Mouse (Mus musculus): ENCODE measurements at regions not wholly inside any gene's neighbourhood (a gene's known extent, or its start where the extent isn't known, plus 50 kb on each side); places are given as distances from the start of the nearest gene placed in this dataset.

- DNase-seq, result no peak
Observed at GRCm38 (mm10) chr9:69705942-69706341, 54.8 kb downstream of the Foxb1 start.

DNA sequence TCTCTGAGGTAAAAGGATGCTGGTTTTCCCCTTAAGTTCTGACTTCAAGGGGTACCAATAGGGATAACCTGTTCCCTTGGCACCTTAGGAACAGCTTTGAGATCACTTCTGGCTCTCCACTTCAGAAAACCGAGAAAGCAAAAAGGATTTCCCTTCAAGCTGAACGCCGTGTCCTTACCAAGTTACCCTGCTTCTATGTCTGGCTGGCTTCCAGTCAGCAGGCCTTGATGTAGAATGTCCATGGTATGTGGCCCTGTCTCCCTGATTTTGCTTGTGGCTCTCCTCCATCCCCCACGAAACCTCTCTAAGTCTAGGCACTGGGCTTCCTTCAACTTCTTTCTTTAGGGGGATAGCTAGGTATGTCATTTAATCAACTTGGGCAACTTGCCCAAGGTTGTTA, 55.7 kb downstream of the Foxb1 start:
- no peak for DNase-seq

GRCm38 (mm10) chr9:69703731-69704130, 57.0 kb downstream of the Foxb1 start:
- DNase-seq, result no peak

DNA sequence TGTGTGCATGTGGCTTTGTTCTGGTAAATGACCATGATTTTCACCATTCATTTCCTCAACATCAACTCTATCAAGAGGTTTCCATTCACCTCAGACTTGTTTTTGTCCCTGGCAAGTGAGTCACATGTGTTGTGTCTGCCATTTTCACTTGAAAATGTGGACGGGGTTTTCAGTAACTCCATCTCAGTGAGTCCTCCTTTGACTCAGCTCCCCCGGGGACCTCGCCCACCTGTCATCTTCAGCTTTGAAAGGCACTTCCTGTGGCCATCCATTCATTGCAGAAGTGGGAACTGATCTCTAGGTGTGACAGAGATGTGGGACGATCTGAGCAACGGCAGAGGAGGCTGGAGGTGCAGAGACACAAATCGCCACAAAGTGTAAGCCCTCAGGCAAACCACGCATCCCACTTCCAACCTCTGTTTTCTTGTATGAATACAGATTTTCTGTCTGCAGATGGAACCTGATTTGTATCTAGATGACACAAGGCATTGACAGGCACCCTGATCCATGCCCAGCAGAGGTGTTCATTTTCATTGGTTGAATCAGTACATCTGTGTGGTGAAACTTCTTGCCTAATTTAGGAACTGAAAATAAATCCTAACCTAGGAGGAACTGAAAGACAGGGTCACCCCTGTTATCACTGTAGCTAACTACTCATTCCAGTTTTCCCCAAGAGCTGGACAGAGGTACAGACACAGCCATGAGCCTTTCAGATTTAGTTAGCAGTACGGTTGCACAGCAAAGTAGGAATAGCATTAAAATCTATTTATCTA, 58.4 kb downstream of the Foxb1 start:
- DNase-seq, result no peak

GRCm38 (mm10) chr9:69700696-69701095, 60.0 kb downstream of the Foxb1 start:
- no peak for DNase-seq

GRCm38 (mm10) chr9:69691756-69692155, 69.0 kb downstream of the Foxb1 start:
- DNase-seq, result no peak

DNA sequence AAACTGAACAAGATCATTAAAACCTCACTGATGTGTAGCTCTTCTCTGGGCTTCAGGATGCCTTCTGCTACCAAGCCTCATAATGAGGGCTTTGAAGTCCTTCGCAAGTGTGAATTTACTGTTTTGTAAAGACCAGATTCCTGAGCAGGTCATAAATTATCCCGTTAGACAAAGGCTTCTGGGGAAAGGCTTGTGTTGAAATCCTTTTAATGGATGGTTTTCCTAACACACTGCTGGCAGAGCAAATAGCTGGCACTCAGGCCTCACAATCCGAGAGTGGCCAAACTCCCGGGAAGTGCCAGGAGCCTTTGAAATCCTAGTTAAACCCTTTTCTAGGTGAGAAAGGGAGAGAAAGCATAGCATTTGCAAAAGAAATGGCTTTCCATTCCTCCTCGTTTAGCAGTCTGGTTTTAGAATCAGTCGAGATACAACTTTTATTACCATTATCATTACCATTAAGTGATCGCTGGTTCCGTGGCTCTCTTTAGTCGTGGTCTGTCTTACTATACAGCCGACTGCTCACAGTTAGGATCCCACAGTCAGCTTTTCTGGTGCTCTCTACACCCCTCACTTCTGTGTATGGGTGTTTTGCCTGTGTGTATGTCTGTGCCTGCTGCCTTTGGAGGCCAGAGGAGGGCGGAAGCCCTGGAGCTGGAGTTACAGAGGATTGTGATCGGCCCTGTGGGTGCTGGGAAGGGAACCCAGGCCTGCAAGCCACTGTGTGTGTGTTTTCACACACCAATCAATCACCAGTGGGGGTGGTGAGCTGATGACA, 73.2 kb downstream of the Foxb1 start:
- DNase-seq, result no peak

- no peak for DNase-seq
Observed at GRCm38 (mm10) chr9:69686766-69687165, 74.0 kb downstream of the Foxb1 start.

DNA sequence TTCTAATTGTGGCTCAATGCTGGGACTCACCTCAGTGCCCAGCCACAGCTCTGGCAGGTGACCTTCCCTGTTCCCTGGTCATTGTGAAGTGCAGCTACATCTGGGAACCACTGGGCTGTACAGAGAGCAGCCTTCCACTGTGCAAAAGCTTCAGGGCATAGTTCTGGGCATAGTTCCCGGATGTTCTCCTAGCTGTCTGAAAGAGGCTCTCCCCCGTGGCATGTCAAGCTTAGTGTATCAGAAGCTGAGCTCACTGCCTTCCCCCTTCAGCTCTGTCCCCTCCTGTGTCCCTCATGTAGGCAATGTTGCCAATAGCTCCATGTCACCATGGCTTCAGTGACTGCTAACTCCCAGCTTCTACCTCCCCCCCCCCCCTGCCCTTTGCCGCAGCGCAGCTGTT, 75.1 kb downstream of the Foxb1 start:
- DNase-seq, result no peak

- peak; percentile 6 for DNase-seq
Observed at GRCm38 (mm10) chr9:69681372-69682213, 79.1 kb downstream of the Foxb1 start.

GRCm38 (mm10) chr9:69678634-69679033, 82.1 kb downstream of the Foxb1 start:
- no peak for DNase-seq

DNA sequence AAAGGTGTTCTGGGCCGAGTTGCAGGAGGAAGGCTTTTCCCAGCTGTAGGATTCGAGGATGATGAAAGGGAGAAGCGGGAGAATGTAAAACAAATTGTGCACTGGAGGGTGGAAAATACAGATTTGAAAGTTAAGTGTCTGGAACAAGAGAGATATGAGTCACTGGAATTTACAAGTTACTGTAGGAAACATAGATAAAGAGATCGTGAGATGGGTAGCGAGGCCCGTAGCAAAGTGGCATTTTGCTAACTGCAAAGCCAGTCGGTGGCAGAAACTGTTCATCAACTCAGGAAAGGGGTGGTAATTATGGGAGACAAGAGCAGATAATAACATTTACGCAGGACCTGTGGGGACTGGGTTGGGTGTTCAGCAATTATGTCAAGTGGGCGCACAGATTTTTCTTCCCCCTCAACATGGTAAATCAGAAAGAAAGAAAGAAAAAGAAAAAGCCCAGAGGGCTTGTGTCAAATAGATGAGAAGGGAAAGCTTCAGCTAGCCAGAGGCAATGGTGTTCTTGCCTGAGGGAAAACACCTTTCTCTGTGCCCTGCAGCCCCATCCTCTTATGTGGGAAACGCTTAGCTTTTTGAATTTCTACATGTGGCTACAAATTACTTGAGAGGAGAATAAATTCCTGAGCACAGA, 87.2 kb downstream of the Foxb1 start:
- DNase-seq, result no peak

- no peak for DNase-seq
Observed at GRCm38 (mm10) chr9:69672657-69673462, 87.9 kb downstream of the Foxb1 start.

GRCm38 (mm10) chr9:69671199-69671598, 89.5 kb downstream of the Foxb1 start:
- DNase-seq, result no peak

DNA sequence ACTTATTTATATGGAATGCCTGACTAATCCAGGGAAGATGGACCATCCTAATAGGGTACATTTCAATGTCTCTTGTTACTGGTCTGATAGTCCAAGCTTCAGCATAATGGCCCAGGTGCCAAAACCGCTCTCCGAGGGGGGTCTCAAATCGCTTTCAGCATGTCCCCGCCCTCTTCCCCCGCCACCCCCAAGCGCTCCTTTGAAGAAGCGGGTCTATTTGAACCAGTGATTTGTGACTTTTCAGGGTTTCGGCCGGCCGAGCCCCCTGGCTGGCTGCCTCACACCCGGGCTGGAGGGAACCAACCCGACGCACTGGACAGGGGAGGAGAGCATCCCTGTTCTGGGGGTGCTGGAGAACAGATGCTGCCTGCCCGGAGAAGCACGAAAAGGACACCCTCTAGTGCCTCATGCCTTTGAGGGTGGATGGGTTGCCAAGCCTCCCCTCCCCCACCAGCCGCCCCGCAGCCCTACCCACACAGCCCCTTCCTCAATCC, 90.1 kb downstream of the Foxb1 start:
- DNase-seq, result no peak

GRCm38 (mm10) chr9:69669611-69670550, 90.9 kb downstream of the Foxb1 start:
- DNase-seq, result no peak

DNA sequence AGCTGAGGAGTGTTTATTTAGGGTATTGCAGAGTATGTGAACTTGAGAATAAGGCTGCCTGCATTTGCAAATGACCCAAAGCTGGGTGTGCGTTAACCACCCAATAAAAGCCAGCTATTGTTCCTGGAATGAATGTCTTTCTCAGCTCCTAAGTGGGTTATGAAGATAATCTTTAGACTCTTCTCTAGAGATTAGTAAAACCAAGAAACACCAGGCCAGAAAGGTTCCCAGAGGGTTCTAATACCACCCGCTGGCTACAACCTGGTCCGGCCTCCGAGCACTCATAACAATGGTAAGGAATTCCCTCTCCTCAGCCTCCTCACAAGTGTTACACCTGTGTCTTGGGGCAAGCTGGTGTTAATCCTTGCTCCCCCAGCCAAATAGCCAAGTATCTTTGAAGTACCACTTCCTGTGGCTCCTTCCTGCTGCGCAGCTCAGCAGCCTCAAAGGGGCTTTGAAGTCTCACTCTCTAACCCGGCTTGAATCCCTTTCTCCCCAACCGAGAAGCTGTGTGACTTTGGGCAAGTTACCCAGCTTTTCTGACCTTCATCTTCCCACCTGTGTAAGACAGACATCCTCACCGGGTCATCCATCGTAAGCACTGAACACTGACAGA, 92.2 kb downstream of the Foxb1 start:
- no peak for DNase-seq

GRCm38 (mm10) chr9:69667064-69667533, 93.6 kb downstream of the Foxb1 start:
- peak; percentile 4 for DNase-seq

DNA sequence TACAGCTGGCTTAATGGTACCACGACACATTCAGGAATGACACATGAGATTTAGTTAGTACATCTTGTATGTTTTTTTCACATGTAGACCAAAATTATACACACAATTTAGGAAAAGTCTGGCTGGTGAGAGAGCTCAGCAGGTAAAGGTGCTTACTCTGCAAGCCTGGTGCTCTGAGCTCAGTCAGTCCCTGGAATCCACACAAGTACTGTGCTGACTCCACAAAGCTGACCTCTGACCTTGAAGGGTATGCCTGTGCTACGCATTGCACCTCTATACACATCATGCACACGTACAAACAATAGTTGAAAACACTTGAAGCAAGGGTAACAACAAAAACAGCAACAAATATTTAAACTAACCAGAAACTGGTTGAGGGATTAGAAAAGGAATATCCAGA, 96.5 kb downstream of the Foxb1 start:
- no peak for DNase-seq

DNA sequence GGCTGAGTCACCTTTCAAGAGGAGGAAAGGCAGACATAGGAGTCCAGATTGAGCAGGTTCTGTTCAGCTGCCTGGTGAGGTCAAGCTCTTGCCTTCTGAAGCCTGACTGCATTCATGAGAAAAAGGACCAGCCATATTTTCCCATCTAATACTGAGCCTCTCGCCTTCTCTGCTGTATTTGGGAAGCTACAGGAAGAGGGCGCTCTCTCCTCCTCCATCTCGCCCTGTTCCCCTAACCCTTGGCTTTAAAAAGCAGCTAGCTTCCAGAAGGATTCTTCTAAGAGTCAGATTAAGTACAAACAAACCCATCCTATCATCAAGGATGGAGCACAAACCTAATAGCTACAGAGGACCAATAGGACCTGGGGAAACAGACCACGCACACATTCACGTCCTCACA, 98.3 kb downstream of the Foxb1 start:
- DNase-seq, result peak; percentile 20

All from lung, postnatal 36 days (tissue).